Mouse (Mus musculus) lung, adult 2 months (tissue): ENCODE results near the gene Rhbdf2.

Source experiments
- CTCF ChIP-seq: fragments of 200-500 bp; IDR thresholded peaks from 2 replicates; pipeline ENCODE4 v1.5.1; 2011; ENCODE audit warnings: mild to moderate bottlenecking, low read length, control low read depth; ENCODE audit not compliant: insufficient read depth
- POLR2A ChIP-seq: fragments of 200-500 bp; IDR thresholded peaks from 2 replicates; pipeline ENCODE4 v1.6.1; 2011; ENCODE audit warnings: low read depth, mild to moderate bottlenecking, control low read depth, low read length, borderline replicate concordance; ENCODE audit errors: extremely low read depth

- TF ChIP-seq CTCF (peak; percentile 78), POLR2A (no peak)
Observed at GRCm38 (mm10) chr11:116554171-116554878, 72.5 kb downstream of the Rhbdf2 start.
